Mouse (Mus musculus) heart, adult 11 months (tissue): ENCODE data around the gene Tspan18.

Experiments
- DNase-seq: peaks from one replicate; pipeline ENCODE4 v3.0.0; 2022

The Tspan18 gene

DNA sequence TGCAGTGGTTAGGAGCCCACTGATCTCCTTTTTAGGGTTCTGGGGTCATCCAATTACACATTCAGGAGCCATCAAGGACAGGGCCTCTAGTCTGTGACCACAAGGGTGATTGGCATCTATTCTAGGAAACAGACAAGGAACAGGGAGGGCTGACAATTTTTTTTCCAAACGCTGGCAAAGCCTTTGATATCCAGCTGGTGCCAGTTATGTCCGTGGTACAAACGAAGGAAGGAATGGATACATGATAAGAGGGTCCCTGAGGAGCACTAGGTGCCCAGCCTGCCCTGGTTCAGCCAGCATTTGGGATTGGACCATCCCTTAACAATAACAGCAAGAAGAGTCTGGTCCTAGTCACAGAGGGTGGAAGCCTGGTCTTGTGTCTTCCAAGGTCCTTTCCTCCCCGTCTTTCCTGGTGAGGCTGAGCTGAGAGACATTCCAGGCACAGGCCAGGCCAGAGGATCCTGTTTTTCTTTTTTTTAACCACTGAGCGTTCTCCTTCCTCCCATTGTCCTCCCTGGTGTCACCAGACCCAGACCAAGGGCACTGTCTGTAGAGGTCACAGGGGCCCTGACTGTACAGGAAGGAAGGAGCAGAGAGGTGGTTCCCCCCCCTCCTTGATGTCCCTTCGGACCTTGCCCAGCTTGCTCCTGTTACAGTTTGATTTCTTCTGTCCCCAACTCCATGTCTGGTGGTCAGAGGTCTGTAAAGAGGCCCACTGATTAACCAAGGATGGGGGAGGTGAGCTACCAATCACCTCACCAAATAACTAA lies 72.6 kb downstream of the Tspan18 start:
- peak; percentile 97 for DNase-seq

DNA sequence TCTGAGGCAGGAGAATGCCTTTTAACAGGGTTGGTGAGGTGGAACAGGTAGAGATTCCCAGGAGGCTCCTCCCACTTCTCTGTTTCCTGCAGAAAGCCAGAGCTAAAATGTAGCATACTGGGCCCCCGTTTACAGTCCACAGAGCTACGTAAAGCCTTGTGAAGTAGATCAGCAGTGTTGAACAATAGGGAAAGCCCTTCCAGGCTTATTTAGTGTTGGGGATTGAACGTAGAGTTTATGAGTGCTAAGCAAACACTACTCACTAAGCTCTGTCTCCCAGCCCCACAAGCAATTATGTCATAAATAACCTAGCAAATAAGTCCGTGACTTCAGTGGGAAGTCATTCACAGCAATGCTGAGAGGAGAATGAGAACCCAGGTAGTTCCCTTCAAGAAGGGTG lies 76.7 kb downstream of the Tspan18 start:
- no peak for DNase-seq

DNA sequence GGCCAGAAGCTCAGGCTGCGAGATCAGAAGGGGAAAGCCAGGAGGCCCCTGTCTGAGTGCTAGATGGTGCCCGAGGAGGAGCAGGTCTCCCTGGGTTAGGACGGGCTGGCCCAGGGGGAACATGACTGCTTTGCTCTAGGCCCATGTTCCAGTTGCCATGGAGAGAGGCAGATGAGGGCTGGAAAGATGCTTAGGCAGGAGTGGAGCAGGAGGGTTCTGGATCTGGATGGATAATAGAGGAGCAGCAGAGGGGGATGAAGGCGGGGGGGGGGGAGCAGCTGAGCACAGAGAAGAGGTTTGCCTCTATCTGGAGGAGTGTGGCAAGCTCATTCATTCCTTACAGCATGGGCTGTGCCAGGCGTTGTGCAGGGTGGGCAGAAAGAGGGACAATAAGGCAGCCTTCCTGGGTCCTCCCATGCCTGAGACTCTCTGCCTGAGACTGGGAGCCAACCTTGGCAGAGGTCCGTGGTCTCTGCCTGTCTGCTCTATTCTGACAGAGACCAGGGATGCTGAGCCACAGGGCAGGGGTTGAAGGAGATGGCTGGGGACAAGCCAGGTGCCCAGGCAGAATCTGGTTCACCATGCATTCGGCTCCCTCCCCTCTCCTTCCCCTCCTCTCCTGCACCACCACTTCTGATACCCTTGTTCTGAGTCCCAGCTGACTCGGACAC lies 77.4 kb downstream of the Tspan18 start:
- no peak for DNase-seq

DNA sequence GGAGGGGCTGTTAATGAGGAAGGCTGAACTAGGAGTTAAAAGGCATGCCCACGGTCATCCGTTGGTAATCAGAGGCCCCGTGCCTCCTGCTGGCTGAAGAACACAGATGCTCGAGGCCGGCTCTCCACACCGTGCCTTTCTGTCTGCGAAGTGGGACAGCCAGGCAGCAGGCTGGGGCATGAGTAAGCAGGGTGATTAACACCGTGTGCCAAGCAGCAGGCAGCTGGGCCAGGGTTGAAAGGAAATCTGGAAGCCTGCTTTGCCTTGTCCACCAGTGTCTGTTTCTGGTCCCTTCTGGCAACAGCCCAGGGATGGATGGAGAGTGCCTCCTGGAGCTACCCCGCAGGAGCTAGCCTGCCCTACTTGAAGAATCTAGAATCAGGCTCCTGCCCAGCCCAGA lies 81.9 kb downstream of the Tspan18 start:
- no peak for DNase-seq

DNA sequence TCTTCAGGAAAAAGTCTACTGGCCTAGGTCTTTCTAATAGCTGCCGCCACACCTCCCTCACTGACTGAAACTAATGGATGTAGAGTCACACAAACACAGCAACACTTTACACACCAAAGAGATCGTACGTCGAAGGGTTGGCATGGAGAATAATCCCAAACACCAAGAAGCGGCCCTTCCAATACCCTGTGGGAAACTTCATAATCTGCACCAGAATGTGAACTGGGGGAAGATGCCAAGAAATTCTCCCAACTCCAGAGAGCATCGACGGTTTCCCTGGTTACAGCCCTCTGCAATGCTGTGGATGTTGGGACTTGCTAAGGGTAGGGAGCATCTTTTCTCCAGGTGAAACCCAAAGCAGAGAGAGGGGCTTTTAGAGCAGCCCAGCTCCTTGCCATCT lies 83.7 kb downstream of the Tspan18 start:
- no peak for DNase-seq

DNA sequence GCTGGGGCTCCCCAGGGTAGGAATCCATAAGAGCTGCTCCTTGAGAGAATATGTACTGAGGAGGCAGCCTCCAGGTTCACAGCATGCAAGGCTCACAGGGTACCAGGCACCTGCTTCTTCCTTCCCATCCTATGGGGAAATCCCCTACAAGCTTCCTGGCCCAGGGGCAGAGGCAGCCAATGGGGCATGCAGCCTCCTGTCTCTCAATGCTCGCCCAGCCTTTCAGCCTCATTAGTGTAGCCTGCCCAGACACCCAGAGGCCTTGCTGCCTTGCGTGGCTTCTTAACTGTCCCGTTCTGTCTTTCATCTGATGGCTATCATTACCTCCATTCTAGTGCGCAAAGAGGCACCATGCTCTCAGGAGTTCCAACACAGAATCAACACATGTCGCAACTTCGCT lies 85.2 kb downstream of the Tspan18 start:
- no peak for DNase-seq

DNA sequence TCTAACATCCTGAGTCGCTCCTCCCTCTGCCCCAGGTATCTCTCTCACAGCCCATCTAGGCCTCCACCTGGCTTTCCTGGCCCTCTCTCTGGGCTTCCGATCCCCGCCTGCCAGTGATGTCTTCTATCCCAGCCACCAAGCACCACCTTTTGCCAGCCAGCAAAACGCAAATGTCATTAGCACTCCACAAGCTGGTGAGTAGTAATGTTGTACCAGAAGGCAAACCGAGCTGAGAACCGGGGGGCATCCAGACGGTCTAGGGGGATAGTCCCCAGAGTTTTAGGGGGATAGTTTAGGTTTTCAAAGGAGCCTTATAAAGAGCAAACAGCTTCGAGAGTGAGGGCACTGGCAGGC lies 90.2 kb downstream of the Tspan18 start:
- no peak for DNase-seq

DNA sequence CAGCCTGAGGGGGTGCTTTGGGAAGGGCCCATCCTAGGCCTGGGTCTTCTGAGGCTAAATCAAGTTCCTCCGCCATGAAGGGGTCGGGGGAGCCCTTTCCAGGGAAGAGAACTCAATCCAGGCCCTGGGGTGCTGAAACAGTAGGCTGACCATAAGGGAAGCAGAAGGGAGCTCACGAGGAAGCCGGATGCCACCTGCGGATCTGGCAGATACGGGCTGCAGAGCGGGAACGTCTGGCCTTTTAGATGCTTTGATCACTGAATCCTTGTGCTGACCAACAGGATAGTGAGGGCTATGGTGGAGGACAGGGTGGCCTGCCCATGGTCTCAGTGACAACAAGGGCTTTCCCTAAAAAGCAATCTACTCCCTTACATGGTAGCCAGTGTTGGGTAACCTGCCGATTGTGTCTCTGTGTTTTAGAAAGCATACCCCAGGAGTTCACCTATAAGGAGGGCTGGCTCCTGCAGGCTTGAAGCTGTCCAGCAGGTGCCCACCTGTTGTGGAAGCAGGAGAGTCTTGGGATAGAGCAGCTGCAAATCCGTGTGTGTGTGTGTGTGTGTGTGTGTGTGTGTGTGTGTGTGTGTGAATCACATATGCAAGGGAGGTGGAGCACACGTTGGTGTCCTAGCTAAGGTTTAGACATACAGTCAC lies 90.7 kb downstream of the Tspan18 start:
- no peak for DNase-seq

DNA sequence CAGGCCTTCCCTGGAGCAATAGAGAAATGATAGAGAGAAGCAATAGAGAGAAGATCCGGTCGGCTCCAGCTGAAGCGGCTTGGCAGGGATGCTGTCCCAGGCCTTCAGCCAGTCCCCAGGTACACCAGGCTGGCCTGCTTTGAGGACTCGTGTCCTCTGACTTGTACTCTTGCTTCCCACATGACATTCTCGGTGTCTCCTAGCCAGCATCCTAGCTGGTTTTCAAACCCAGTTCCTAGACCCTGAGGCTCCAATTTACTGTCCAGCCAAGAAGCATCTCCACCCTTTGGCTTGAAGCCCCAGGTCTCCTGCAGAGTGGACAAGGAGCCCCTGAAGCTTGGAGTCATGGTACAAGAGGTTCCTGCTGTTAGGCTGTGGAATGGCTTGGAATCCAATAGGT lies 92.1 kb downstream of the Tspan18 start:
- no peak for DNase-seq

DNA sequence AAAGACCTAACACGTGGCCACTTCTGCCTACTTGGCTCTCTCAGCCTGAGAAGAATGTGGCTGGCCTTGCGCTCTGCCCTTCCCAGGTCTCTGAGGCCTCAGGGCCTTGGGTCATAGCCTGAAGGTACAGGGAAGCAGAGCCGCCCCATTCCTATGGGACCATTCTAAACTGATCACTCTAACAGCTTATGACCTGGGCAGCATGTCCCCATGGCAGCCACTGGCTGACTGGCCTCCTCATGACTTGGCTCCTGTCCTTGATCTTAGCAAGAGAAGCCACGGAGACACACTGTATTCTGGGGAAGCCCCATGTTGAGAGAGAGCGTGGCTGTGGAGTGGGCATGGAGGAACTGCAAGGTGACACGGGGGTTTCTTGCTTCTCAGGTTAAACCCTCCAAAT lies 95.4 kb downstream of the Tspan18 start:
- DNase-seq = peak; percentile 95

DNA sequence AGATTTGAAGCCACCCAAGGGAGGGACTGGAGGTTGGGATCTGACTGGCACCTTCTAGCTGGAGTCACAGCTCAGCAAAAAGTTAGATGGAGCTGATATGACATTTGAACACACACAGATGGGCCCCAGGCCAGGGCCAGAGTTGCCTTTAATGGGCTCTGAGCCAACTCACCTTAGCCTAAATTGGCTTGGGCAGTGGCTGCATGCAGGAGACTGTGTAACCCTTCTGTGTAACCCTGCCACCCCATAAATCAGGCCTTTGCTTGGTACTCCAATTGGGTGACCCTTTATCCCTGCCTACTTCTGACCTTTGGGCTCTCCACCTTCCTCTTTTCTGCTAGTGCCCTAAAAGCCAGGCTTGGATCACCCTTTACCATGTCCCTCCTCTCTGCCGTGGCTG lies 97.2 kb downstream of the Tspan18 start:
- no peak for DNase-seq

DNA sequence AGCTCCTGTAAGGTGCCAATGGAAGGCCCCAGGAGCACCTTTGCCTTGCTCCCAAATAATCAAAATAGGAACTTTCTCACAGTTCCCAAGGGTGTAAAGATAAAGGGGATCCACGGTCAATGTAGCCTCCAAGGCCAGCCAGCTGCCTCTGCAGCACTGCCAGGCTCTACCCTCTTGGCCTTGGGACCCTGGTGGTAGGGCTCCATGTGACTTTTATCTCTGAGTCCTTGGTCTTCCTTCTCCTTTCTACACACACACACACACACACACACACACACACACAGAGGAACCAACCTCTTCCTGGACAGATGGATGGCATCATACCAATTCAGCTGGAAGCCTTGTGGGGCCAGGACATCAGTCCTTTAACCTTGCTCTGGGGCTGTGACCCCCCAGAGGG lies 102.2 kb downstream of the Tspan18 start:
- DNase-seq = no peak

DNA sequence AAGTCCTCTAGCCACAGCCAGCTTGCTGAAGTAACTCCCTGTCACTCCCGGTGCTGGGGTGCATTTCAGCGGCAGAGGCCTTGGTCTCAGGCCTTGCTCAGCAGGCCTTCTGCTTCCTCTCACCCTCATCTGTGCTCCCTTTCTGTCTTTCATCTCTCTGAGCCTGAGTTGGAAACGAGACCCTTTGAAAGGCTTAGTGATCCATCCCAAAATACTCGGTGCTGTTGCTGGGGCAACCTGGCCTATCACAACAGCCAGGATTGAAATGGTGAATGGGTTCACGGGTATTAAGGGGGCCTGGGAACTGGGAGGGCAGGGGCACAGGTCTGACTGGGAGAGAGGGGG lies 105.9 kb downstream of the Tspan18 start:
- no peak for DNase-seq

DNA sequence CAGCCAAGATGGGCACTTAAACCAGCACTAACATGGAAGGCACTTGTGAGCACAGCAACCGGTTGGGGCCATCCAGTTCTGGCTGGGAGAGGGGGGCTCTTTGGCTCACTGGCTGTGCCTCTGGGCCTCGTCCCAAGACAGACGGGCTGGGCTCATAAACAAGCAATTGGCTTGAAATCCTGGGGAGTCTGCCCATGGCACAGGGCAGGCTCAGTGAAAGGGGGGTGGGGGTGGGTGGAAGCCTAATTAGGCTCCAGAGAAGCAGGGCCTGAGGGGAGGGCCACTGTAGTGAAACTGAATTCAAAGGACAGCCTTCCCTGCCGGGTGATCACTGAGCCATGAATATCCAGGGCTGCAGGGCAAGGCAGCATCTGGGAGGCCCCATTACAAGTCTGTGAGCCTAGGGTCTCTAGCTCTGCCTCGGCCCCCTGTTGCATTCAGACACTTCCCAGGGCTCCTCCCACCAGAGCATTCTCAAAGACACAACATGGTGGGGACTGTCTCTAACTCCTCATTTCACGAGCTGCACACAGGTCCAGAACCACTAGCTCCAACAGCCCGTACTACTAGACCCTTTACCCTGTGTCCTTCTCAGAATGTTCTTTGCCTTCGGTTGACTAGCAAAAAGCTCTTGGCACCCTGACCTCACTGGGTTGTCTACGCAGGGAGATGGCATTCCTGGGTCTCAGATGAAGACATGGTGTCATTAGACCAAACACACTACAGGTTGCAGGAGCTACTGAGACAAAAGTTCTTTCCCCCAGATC lies 106.4 kb downstream of the Tspan18 start:
- DNase-seq = no peak

DNA sequence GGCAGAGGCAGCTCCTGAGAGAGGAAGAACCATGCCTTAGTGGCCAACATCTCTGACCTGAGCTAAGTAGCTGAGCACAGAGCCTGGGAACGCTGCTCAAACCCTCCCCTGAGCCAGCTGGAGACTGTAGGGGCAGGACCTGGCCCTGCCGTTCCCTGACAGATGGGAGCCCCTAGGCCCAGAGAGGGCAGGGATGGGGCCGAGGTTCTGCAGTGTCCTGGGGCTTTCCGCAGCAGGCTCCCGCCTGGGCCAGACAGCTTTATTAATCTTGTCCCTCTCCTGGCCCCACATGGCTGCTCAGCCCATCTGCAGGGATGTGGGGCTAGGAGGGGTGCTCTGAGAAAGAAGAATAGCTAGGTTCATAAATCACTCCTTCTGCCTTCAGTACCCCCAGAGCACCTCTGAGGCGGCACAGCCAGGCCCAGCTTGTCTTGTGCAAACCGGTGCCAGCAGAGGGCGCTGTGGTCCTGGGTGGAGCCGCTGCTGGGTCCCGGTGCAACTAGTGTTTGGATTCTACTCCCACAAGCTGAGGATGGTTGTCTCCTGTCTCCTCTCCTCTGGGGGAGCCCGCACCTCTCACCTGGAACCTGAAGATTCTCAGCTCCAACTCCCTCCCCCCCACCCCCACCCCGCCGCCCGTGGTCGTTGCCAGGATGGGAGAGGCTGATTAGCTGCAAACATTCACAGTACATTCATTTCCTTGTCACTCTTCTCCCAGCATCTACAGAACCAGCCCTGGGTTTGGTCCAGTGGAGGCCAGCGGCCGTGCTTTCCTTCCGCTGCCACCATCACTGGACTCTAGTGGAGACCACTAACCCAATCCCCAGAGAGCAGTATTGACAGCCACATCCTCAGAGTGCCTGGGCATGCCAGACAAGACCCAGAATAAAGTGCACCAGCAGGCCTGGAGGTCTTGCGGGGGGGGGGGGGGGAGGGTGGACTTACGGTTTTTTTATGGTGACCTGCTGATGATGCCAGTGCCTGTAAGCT lies 107.4 kb downstream of the Tspan18 start:
- peak; percentile 97 for DNase-seq

DNA sequence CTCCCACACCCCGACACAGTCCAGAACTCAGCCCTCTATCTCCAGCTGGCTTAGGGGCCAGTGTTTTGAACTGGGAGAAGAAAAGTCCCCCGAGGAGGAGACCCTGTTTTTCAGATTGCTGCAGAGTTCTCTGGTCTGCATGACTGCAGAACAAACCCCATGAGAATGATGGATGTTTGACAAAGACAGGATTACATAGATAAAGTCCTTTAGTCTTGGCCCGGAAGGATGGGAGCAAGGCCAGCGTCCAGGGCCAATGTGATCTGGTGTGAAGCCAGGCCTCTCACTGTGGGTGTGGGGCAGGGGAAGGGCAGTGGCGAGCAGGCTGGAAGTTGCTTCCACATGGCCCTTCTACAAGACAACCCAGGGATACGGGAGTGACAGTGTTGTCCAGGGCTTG lies 110.8 kb downstream of the Tspan18 start:
- DNase-seq = peak; percentile 96

DNA sequence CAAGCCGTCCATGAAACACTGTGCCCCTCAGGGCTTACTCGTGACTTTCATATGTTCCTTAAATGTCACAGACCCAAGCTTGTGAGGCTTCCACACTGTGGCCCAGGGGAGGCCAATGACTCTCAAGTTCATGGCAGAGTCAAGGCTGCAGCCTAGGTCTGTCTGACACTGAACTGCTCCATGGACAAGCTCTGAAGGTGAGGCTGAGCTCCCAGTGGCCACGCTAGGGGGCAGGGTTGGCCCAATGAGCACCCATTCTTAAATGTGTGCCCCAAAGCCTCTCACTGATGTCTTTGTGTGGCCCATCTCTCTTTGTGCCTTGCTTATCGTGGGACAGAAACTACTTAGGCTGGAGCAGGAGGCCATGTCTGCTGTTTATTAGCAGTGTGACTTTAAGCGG lies 113.9 kb downstream of the Tspan18 start:
- DNase-seq = no peak

DNA sequence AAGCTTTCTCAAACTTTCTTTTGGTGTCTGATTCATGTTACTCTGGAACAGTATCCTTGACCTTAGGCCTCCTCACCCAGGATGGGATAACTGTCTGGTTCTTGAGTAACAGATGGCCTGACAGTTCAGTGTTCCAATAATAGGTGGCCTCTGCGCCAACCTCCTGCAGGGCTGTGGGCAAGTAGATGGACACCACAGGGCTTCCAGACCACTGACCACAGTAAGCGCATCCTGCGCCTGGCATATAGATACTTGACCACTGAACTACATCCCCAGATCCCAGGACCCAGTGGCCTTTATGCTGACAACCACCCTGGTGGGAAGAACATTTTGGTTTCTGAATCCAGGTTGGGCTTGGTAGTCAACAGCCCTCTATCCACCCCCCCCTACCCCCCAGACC lies 114.7 kb downstream of the Tspan18 start:
- no peak for DNase-seq

DNA sequence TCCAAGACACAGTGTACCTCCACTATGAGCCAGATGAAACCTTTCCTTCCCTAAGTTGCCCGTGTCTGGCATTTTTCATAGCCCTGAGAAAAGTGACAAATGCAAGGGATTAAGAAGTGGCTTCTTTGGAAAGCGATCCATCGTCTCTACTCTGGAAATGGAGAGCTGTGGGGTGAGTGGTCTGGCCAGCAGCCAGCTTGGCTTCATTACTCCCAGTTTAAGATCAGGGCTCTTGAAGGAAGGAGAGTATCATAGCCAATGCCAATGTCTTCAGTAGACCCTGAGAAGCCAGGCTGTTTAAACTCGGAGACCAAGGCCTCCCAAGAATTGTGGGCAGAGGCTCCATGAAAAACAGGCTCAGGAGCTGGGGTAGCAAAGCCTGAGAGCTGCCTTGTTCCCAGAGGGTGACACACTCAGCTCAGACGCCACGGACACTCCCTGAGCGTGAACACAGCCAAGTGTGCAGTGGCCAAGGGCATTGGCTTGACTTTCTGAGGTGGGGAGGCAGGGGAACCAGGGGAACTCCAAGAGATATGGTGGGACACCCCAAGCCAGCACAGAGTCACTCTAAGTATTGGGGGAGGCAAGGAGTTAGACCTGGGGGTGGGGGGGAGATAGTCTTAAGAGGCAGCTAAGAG lies 115.8 kb downstream of the Tspan18 start:
- DNase-seq = no peak

DNA sequence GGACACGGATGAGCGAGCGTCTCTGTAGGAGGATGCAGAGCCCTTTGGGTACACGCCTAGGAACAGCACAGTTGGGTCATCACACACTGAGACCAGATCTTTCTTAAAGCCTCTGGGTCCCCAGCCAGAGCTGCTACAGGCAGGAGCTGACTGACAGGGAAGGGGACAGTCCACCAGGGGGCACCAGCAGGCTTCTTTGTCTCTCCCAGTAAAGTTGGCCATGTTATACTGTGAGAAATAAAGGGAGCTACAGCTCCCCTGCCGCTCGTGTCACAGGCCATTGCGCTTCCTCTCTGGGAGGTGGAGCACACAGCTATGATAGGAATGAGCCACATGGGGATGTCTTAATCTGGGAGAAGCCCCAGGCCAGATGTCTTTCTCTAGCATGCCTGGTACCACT lies 117.3 kb downstream of the Tspan18 start:
- peak; percentile 97 for DNase-seq

DNA sequence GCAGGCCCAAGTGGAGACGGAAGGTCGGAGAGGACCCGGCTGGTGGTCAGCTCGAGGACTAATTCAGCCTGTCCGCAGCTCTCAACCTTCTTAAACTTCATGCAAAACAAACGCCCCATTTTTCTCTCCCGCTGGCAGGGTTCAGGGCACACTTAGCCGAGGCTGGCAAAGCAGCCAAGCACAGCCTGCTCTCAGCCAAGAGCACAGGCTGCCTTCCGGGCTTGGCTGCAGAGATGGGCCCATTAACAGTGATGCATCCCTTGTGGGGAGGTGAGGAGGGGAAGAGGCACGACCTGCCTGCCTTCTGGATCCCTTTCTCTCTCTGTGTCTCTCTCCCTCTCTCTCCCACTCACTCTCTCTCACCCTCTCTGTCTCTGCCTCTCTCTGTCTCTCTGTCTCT lies 118.5 kb downstream of the Tspan18 start:
- DNase-seq = no peak

DNA sequence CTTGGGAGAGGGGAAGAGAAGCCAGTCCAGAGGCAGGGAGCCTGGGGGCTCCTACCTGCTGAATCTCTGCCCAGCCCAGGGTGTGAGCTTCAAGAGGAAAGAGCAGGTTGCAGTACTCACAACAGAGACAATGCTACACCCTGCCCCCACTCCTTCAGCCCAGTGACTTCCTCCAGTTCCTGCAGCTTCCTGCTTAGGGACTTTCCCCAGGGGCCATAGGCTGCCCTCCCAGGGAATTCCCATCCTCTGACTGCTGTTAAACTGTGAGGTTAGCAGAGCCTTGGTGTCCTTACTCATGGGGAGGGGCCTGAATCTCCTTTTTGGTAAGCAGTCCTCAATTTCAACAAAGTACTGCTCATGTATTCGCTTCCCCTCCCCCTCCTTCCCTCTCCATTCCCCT lies 120.1 kb downstream of the Tspan18 start:
- peak; percentile 97 for DNase-seq
